Mouse (Mus musculus): ENCODE results near the gene Hadh. TPM values are rescaled to one million over a fixed set of nuclear protein-coding genes. Genes with fewer than 3 reads are reported as not detected.

Hadh gene
- polyA plus RNA-seq, 1 experiment from 2014 or later = 86.0 TPM

DNA sequence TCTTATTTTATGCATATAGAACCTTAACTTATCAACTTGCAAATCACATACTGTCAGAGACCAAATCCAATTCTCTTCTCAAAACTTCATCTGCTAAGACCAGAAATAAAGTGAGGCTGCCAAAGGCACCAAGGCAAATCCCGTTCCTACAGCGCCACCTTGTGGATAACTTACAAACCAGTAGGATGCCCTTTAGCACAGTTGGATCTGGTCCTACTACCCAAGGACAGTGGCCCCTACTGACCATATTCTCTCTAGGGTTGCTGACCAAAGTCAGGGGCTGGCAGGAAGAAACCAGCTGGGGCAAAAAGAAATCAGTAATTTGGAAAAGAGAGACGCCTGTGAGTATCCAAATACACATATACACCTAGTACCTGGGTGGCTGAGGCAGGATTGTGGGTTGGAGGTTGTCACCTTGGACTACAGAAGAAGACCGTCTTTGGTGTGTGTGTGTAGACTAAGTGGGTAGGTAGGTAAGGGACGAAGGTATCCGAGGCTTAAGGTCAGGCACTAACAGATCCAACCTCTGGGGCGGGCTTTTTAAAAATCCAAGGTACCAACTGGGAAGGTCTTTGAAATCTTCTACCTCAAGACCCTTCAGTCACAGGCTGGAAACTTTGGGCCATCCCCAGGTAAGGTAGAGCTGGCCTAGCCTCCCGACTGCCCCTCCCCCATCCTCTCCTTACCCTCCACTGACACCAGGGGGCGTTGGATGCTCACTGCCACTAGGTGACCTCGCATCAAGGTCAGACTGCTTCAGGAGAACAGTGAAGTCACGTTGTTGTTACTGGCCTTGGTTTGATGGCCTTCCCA lies 25.9 kb downstream of the Hadh start:
- WGBS = 59% methylated on average over 11 of the region's 11 CpGs
- Histone ChIP-seq H3K27ac (no peak overlapping the region), H3K4me1 (peaks cover 34% of the 10 kb centered on the region), H3K4me3 (no peak overlapping the region), H3K9me3 (replicated peaks) (no peaks in the 10 kb centered on the region), H3K36me3 (peaks cover 50% of the 10 kb centered on the region), H3K27me3 (ENCODE audit: low read depth, poor library complexity, severe bottlenecking) (no peaks in the 10 kb centered on the region)
- DNase-seq (ENCODE audit: low spot score) = peak; percentile 75

DNA sequence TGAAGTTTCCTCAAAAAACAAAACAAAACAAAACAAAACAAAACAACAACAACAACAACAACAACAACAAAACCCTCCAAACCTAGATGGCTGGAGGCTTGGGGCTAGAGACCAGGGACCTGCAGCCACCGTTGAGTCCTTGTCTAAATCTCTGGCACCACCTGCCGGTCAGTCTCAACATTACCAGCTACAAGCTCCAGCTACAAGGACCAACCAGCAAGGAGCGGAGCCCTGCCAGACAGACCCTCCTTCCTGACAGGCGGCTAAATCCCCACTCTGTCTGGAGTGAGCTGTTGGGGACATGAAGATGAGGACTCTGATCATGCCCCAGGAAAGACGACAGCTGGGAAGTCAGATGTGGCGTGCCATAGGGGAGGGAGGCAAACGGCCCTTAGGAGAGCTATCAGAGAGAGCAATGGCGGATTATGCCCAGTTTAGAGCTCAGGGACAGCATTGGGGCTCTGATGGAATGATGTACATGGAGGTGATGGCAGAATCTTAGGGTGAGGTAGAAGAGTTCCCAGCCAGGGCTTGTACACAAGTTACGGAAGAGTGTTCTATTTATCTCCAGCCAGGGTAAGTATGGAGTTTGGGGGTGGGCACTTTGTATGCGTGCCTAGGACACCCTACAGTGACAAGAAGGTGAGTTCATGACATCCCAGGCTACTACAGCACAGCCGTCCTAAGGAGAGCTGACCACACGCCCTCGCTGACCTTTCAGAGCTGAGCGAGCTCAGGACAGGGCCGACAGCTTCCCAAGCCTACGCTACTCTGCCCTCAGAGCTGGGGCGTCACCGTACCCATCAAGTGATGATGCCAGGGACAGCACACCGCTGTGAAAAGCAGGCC lies 33.9 kb downstream of the Hadh start:
- H3K36me3 ChIP-seq = peaks cover 38% of the 10 kb centered on the region
- H3K9me3 ChIP-seq (replicated peaks) = no peaks in the 10 kb centered on the region
- DNase-seq (ENCODE audit: low spot score) = peak; percentile 92
- H3K27me3 ChIP-seq (ENCODE audit: low read depth, poor library complexity, severe bottlenecking) = no peaks in the 10 kb centered on the region
- H3K4me1 ChIP-seq = peaks cover 17% of the 10 kb centered on the region
- WGBS = 58% methylated on average over 19 of the region's 19 CpGs
- H3K27ac ChIP-seq = no peak overlapping the region; the same call in 1 of the 2 replicates
- H3K4me3 ChIP-seq = no peak overlapping the region

DNA sequence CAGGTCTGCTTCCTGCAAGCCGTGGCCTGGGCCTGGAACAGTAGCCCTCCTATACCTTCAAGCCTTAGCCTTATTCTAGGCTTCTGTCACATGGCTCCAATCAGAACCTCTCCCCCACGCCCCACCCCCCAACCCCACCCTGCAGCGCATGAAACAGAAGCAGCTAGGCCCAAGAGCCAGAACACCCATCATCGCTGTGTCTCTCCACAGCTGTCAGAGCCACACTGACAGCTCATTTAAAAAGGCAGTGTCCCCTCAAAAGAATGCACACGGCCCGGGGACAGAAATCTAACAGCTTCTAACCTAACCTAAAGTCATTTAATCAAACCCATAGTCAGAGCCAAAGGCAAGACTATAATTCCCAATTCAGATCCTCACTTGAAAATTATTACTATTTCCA lies 34.8 kb downstream of the Hadh start:
- H3K27me3 ChIP-seq (ENCODE audit: low read depth, poor library complexity, severe bottlenecking) = no peaks in the 10 kb centered on the region
- DNase-seq (ENCODE audit: low spot score) = no peak
- peak overlapping the region; percentile 76 for H3K27ac ChIP-seq

DNA sequence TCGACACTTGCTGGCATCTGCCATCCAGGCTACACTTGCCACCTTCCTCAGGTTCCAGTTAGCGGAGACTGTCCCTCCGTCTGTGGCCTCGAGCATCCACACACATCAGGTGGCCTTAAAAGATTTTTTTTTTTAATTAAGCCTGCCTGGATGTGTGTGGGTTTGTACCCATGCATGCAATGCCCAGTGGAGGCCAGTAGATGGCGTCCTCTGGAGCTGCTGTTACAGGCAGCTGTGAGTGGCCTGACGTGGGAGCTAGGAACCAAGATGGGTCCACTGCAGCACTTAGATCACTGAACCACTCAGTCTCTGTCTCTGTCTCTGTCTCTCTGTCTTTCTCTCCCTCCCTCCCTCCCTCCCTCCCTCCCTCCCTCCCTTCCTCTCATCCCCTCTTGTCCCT lies 43.8 kb downstream of the Hadh start:
- 67% methylated on average over 6 of the region's 6 CpGs for WGBS
- Histone ChIP-seq H3K27ac (no peak overlapping the region), H3K36me3 (peaks cover 37% of the 10 kb centered on the region), H3K4me1 (peaks cover 17% of the 10 kb centered on the region), H3K4me3 (no peak overlapping the region), H3K27me3 (ENCODE audit: low read depth, poor library complexity, severe bottlenecking) (no peaks in the 10 kb centered on the region), H3K9me3 (replicated peaks) (no peaks in the 10 kb centered on the region)
- no peak for DNase-seq (ENCODE audit: low spot score)

More for the DNA sequence above, 34.8 kb downstream of the Hadh start:
- Histone ChIP-seq H3K9me3 (replicated peaks) (no peaks in the 10 kb centered on the region), H3K4me1 (peaks cover 18% of the 10 kb centered on the region), H3K4me3 (no peak overlapping the region), H3K36me3 (peaks cover 38% of the 10 kb centered on the region)
- WGBS = 69% methylated on average over 6 of the region's 6 CpGs

DNA sequence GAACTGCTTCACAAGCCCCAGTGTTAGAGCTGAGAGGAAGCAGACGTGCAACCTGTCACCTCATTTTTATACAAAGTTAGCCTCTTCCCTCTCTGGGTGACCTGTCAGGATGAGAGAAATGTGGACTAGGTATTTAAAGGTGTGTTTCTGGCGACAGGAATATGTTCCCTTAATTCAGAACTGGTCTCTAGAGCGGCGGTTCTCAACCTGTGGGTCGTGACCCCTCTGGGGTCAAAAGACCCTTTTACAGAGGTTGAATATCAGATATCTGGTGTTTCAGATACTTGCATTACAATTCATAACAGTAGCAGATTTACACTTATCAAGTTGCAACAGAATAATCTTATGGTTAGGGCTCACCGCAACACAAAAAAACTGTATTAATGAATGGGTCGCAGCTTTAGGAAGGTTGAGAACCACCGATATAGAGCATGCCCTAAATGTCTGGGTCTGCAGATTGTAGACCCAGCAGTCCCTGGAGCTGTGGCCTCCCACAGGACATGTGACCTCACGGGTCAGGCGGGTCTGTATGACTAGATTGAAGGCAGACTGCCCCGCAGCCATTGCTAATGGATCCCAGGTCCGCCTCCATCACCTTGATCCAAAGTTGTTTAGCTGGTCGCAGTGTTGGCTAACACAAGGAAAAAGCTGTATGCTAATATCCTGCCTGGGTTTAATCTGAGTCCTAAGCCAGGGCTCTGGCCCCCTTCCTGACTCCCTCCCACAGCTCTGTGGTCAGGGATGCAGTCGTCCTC lies 53.1 kb downstream of the Hadh start:
- Histone ChIP-seq H3K27me3 (ENCODE audit: low read depth, poor library complexity, severe bottlenecking) (no peaks in the 10 kb centered on the region), H3K4me1 (peaks cover 51% of the 10 kb centered on the region), H3K27ac (peak overlapping the region; percentile 70), H3K4me3 (no peak overlapping the region), H3K9me3 (replicated peaks) (no peaks in the 10 kb centered on the region), H3K36me3 (peaks cover 43% of the 10 kb centered on the region)
- DNase-seq (ENCODE audit: low spot score) = no peak
- 58% methylated on average over 14 of the region's 14 CpGs for WGBS

DNA sequence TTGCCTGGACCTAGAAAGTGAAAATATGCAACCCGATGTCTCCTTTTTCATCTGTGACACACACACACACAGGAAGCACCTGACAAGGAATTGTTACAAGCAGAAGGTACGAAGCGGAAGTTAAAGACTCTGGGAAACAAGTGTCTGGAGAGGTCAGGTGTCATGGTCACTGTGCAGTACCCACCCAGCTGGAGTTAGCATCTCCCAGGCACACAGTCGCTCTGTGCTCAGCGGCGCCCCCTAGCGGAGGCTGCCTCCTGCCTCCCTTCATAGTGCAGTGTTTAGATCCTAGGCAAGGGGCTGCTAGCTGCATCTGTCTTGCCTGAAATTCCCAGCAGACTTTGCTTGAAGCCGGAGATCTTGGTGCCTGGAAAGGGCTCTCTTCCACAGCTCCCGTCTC lies 57.1 kb downstream of the Hadh start:
- Histone ChIP-seq H3K27me3 (ENCODE audit: low read depth, poor library complexity, severe bottlenecking) (no peaks in the 10 kb centered on the region), H3K9me3 (replicated peaks) (no peaks in the 10 kb centered on the region), H3K4me1 (peaks cover 61% of the 10 kb centered on the region), H3K4me3 (no peak overlapping the region), H3K36me3 (peaks cover 41% of the 10 kb centered on the region), H3K27ac (no peak overlapping the region; the same call in 1 of the 2 replicates)
- peak; percentile 59 for DNase-seq (ENCODE audit: low spot score)
- WGBS = 70% methylated on average over 9 of the region's 9 CpGs

DNA sequence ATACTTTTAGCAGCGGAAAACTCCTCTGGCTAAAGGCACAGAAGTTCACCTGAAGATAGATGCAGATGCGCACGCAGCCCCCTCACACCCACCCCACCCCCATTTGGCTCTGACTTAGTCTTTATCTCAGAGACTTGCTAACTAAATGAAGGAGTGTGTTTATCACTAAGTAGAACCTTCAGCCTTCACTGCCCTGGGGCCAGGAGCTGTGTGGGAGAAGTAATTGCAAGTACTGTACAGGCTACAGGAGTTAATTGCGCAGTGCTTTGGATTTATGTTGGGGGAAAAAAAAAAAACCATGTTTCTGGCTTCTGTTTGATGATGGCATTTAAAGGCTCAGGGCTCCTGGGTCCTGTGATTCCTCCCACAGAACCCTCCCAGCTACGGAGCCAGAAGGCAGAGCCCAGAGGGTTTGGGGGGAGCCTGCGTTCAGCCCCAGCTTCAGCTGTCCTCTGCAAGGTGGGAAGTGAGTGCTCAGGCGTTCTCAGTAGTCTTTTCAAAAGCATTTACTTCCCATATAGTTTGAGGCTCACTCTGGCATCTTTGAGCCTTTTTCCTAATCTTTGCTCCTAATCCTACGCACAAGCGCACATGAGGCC lies 57.7 kb downstream of the Hadh start:
- Histone ChIP-seq H3K9me3 (replicated peaks) (no peaks in the 10 kb centered on the region), H3K4me1 (peaks cover 54% of the 10 kb centered on the region), H3K4me3 (no peak overlapping the region), H3K27ac (no peak overlapping the region; the same call in 1 of the 2 replicates), H3K36me3 (peaks cover 41% of the 10 kb centered on the region), H3K27me3 (ENCODE audit: low read depth, poor library complexity, severe bottlenecking) (no peaks in the 10 kb centered on the region)
- WGBS = 75% methylated on average over 9 of the region's 9 CpGs
- DNase-seq (ENCODE audit: low spot score) = no peak

DNA sequence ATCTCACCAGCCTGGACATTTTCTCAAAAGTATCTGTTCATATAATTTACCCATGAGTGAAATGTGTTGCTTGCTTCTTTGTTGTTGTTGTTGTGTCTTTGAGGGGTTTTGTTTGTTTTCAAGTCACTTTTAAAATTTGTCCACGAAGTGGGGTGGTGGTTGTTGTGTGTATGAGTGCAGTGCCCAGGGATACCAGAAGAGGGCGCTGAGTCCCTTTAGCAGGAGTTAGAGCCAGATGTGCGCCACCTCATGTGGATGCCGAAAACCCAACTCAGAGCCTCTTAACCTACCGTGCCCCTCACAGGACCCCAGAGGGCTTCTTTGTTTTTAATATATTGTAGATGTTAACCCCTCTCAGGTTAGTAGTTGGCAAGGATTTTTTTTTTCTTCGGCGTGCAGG lies 59.7 kb downstream of the Hadh start:
- H3K4me1 ChIP-seq = peaks cover 36% of the 10 kb centered on the region
- no peak overlapping the region for H3K4me3 ChIP-seq
- H3K9me3 ChIP-seq (replicated peaks) = no peaks in the 10 kb centered on the region
- peaks cover 54% of the 10 kb centered on the region for H3K36me3 ChIP-seq
- H3K27me3 ChIP-seq (ENCODE audit: low read depth, poor library complexity, severe bottlenecking) = no peaks in the 10 kb centered on the region
- WGBS = 85% methylated on average over 7 of the region's 7 CpGs
- no peak for DNase-seq (ENCODE audit: low spot score)
- H3K27ac ChIP-seq = no peak overlapping the region

DNA sequence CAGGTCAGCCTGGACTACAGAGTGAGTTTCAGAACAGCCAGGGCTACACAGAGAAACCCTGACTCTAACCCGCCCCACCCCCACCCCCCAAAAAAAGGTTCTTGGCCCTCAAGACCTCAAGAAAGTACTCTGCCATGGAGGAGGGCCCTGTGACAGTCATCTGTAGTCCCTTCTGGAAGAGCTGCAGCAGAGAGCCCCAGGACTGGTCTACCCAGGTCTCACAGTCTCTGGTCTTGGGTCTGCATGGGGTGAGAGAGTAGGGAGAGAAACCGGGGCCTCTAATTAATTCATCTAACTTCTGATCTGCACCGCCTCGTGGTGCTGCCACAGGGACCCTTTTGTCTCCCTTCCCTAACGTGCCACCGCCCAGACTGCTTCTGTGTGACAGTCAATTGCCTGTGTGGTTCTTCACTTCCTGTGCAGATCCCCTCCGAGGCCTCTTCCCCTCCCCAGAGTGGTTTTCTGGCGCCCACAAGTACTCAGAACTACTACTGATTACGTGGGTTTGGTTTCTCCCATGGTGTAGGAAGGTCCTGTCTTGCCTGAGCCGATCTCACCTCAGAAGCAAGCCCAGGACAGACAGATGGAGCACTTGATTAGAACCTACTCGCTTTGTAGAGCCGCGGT lies 63.5 kb downstream of the Hadh start:
- H3K4me3 ChIP-seq = no peak overlapping the region
- DNase-seq (ENCODE audit: low spot score) = no peak
- WGBS = 89% methylated on average over 13 of the region's 13 CpGs
- no peaks in the 10 kb centered on the region for H3K27me3 ChIP-seq (ENCODE audit: low read depth, poor library complexity, severe bottlenecking)
- peaks cover 63% of the 10 kb centered on the region for H3K36me3 ChIP-seq
- H3K9me3 ChIP-seq (replicated peaks) = no peaks in the 10 kb centered on the region
- H3K27ac ChIP-seq = no peak overlapping the region
- H3K4me1 ChIP-seq = peaks cover 15% of the 10 kb centered on the region

DNA sequence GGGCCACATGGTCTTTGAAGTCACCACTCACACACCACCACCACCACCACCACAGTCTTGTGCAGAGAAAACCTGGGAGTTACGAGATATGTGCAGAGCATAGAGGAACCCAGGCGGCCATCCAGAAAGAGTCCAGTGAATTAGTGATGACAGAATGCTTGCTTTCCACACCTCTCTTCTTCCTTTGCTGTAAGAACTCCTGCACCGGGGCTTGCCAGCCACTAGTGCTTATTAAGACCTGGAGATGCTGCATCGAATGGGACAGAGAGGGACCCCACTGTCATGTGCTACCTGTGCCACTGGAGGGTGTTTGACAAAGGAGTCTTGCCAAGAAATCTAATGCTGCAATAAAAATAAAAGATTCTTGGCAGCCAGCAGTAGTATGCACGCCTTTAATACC lies 64.1 kb downstream of the Hadh start:
- Histone ChIP-seq H3K4me3 (no peak overlapping the region), H3K27me3 (ENCODE audit: low read depth, poor library complexity, severe bottlenecking) (no peaks in the 10 kb centered on the region), H3K4me1 (peaks cover 15% of the 10 kb centered on the region), H3K9me3 (replicated peaks) (no peaks in the 10 kb centered on the region), H3K27ac (no peak overlapping the region), H3K36me3 (peaks cover 63% of the 10 kb centered on the region)
- no peak for DNase-seq (ENCODE audit: low spot score)
- WGBS = 94% methylated on average over 5 of the region's 5 CpGs

DNA sequence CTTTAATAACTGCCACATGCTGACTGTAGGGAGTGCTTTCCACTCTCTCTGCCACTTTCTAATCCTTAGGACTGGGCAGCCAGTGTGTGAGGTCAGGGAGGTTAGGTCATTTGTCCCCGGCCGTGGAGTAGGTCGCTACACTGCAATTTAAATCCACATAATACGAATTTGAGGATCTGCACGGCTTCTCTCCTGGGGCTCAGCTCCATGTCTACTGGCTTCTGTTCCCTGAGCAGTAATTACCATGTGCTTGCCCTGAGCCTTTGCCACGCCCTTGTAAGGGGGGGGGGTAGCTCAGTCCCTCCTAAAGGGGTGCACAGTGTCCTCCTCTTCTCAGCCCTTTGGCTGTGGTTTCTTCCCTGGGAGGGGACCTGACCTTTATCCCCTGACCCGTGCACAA lies 69.6 kb downstream of the Hadh start:
- Histone ChIP-seq H3K9me3 (replicated peaks) (no peaks in the 10 kb centered on the region), H3K4me1 (peaks cover 36% of the 10 kb centered on the region), H3K36me3 (peaks cover 41% of the 10 kb centered on the region), H3K27ac (peak overlapping the region; percentile 46; the same call in 1 of the 2 replicates), H3K27me3 (ENCODE audit: low read depth, poor library complexity, severe bottlenecking) (no peaks in the 10 kb centered on the region), H3K4me3 (no peak overlapping the region)
- DNase-seq (ENCODE audit: low spot score) = no peak
- WGBS = 32% methylated on average over 7 of the region's 7 CpGs

Measured in limb, embryonic 10.5 days (tissue).